Mouse (Mus musculus): ENCODE results near the gene Oscp1.

DNA sequence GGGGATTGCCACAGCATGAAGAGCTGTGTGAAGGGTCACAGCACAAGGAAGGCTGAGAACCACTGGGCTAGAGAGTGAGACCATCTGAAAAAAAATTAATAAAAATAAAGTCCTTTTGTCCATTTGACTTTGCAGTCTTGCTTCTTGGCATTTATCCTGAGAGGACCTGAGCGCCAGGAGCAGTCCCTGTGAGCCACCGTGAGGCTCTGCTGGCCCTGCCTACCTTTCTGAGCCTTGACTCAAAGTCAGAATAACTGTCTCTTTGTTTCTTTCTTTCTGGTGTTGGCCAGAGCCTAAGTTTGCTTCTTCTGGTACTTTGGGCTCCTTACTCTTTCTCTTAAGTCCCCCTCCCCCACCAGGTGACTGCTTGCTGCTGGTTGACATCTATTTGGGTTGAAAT lies 62.1 kb downstream of the Oscp1 start:
- no peak for TF ChIP-seq CTCF (IDR thresholded peaks at IDR 0.05; ENCODE audit: insufficient read depth, low read depth, low read length)
- no peak for TF ChIP-seq POLR2A (IDR thresholded peaks at IDR 0.05; ENCODE audit: insufficient read depth, low read depth, low read length)

Measured in olfactory bulb, adult 2 months (tissue).